Mouse (Mus musculus) heart, adult 8-10 months (tissue): ENCODE data around the gene Slc15a4. TPM values are rescaled to one million over a fixed set of nuclear protein-coding genes. Genes with fewer than 3 reads are reported as not detected.

Source experiments
- DNase-seq: peaks from one replicate; pipeline ENCODE4 v3.0.0; 2022; ENCODE audit warnings: low spot score
- total RNA-seq, 4 experiments: library from RNA; stranded (reverse); gene quantifications; 2 replicates each; pipeline ENCODE4 v1.2.4; 2022

The Slc15a4 gene
- total RNA-seq, result 10 to 100 TPM; 10.9 to 17.4 (median 13.9) TPM

DNA sequence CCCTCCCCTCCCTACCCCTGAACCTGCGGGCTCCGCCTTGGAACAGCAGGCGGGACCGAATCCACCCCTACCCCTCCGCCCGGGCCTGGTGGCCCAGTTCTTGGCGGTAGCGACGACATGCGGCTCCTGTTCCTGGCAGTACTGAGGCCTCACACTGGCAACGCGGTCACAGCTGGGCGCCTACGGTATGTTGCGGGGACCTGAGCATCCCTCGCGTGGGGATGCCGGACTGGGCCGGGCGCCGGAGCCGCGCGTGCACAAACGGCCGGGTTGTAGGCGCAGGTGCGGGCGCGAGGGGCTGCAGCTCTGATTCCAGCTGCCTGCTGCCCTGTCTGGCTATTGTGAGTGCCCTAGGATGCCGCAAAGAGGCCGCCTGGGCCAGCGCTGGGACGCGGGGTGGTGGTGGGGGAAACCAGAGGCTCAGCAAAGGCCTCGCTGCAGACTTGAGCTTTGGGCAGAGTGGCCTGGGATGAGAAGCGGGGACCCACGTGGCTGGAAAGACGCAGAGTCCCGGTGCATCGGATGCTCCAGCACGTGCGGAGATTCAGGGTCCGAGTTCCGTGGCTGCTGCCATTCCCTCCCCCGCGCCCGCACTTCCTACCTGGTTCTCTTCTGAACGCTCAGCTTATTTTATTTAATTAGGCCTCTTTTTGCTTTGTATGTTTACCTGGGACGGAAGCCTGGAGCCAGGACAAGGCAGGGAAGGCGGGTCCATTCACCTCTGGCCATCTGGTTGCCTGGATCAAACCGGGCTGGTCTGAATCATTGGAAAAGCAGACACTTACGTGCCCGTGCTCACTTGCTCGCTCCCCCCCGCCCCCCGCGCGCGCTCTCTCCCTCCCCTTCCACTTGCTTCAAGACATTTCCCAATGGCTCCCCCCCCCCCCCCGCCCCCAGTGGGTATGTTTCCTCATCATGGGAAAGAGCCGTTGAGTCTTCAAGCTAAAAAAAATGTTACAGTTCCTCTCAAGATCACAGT lies at the start of gene Slc15a4, which contains the start of gene Glt1d1:
TSS of gene Slc15a4 (minus strand) at position 731 of the 979 bp plus-strand sequence.
TSS of gene Glt1d1 (plus strand) at position 96 of the 979 bp plus-strand sequence.
- no peak for DNase-seq

DNA sequence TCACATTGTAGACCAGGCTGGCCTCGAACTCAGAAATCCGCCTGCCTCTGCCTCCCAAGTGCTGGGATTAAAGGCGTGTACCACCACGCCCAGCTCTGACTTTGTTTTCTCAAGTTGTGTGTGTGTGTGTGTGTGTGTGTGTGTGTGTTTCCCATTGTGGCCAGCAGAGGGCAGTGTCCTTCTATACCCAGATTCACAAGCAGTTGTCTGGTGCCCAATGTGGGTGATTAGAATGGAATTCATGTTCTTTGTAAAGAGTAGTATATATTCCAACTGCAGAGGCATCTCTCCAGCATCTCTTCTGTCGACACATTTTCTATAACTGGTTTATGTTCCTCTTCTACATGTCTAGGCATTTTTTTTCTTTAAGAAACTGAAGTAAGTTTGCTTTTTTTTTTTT lies 45.8 kb upstream of the Slc15a4 start:
- no peak for DNase-seq

- DNase-seq, result no peak
Observed at GRCm38 (mm10) chr5:127677561-127677960, 44.9 kb upstream of the Slc15a4 start.

- no peak for DNase-seq
Observed at GRCm38 (mm10) chr5:127673913-127674312, 41.2 kb upstream of the Slc15a4 start.

GRCm38 (mm10) chr5:127660979-127661378 lies 28.3 kb upstream of the Slc15a4 start:
- DNase-seq, result no peak

- no peak for DNase-seq
Observed at GRCm38 (mm10) chr5:127660267-127660666, 27.6 kb upstream of the Slc15a4 start.

- DNase-seq, result no peak
Observed at GRCm38 (mm10) chr5:127659312-127659711, 26.6 kb upstream of the Slc15a4 start.

- DNase-seq, result no peak
Observed at GRCm38 (mm10) chr5:127658257-127658656, 25.6 kb upstream of the Slc15a4 start.

DNA sequence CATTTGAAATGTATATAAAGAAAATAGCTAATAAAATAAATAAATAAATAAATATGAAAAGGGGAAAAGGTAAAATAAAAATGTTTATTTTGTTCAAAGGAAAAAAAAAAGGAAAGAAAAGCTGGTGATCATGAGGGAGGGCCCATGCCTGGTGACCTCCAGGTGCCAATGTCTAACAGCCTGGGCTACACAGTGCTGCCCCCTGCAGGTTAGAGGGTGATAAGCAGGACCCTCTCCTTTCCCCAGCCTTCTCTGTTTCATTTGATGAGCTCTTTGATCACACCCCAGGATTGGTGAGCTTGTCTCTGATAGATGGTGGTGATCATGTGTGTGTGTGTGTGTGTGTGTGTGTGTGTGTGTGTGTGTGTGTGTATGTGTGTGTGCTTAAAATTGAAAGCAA lies 16.4 kb upstream of the Slc15a4 start:
- DNase-seq, result no peak

- no peak for DNase-seq
Observed at GRCm38 (mm10) chr5:127648046-127648445, 15.3 kb upstream of the Slc15a4 start.

GRCm38 (mm10) chr5:127641185-127641958 lies 8.7 kb upstream of the Slc15a4 start:
- DNase-seq, result no peak

GRCm38 (mm10) chr5:127640359-127640758 lies 7.7 kb upstream of the Slc15a4 start:
- DNase-seq, result no peak

DNA sequence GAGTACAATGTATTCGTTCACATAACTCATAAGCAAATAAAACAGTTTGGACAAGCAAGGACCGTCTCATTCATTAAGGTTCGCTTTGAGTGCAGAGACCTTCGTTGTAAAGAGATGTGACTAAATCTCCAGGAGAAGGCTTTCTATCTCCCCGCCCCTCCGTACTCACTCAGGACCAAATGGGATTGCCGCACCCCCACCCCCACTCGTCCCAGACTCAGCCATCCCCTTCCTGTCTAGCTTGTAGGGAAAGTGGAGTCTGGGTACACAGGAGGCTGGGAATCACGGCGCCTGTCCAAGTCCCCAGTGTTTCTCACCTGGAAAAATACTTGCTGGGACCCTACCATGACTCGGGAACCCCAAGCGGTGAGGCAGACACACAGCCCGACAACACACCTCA lies 6.9 kb upstream of the Slc15a4 start:
- no peak for DNase-seq

DNA sequence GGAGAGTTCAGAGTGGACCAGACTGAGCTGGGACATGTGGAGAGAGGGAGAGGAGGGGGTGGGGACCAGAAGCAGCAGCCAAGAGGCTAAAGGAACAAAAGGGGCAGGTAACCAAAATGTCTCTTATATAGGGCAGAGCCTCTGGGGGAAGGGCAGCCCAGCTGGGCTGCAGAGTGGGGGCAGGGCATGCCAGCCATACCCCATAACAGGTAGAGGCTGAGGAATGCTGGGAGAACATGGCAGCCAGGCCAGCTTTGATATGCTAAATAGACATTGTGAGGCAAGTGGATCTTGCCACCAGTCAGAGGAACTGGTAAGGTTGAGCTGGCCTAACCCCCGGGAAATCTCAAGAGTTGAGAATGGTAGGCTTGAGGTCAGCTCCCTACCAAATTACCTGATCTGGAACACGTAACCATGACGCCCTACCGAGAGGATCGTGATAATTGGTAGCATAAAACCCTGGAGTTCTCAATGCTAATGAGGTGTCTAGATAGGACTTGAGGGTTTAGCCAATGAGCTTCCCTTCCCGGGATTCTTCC lies 6.4 kb upstream of the Slc15a4 start:
- DNase-seq, result no peak

DNA sequence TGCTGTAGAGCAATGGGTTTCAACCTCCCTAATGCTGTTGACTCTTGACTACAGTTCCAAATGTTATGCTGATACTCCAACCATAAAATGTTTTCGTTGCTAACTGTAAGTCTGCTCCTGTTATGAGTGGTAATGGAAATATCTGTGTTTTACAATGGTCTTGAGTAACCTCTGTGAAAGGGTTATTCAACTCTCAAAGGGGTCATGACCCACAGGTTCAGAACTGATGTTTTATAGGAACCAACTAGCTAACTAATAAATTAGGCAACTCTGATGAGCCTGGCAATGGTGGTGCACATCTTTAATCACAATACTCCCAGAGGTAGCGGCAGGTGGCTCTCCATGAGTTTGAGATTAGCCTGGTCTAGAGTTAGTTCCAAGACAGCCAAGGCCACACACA lies 5.5 kb upstream of the Slc15a4 start:
- no peak for DNase-seq

- no peak for DNase-seq
Observed at GRCm38 (mm10) chr5:127637622-127638021, 4.9 kb upstream of the Slc15a4 start.

GRCm38 (mm10) chr5:127633666-127634065 lies 969 bp upstream of the Slc15a4 start:
- no peak for DNase-seq

GRCm38 (mm10) chr5:127633188-127633587 lies 491 bp upstream of the Slc15a4 start:
- no peak for DNase-seq

GRCm38 (mm10) chr5:127631671-127632070 lies 1.0 kb downstream of the Slc15a4 start:
- DNase-seq, result no peak

DNA sequence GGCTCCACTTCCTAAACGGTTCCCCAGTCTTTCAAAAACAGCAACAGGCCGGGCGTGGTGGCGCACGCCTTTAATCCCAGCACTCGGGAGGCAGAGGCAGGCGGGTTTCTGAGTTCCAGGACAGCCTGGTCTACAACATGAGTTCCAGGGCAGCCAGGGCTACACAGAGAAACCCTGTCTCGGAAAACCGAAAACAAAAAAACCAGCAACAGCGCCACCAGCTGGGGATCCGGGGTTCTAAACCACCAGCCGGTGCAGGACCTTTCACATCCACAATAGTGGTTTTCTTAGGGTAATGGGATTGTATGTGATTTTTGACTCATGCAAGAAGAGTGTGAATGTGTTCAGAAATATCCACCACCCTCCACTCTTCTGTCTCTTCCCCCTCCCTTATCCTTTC lies 5.5 kb downstream of the Slc15a4 start:
- DNase-seq, result no peak

GRCm38 (mm10) chr5:127624427-127625213 lies 8.1 kb downstream of the Slc15a4 start:
- no peak for DNase-seq
